Mouse (Mus musculus): Measurements from ENCODE around the gene Polr3h.

Polr3h gene

DNA sequence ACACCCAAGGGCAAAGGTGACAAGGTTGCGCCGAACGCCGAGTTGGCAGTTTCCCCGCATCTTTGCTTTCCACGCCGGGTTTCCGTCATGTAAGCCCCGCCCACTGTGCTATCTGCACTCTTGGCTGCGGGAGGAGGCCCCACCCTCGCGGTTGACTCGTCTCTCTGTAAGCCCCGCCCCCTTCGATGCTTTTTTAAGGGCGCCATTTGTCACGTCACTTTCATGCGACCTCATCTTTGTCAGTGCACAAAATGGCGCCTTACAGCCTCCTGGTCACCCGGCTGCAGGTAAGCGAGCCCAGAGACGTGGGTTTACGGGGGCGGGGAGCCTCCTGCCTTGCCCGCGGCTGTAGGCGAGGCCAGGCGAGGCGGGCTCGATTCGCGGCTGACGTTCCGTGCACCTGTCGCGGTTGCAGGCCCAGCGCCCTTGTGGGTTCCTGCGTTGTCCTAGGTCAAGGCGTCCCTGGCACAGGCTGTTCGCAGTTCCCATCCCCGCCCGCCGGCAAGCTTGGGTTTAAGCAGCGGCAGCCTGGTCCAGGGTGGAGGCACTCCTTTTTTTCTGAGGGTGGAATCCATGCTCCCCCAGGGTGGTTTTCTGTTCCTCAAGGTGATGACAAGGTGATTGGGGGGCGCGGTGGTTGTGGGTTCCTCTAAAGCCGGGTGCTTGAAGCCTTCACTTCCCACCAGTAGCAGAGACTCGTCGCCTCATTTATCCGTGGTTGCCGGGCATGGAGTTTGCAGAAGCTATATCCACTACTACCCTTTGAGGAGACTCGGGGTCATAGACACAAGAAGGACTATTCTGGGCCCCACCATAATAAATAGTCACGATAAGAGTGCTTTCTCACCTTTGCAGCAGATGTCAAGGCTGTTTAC, 53.5 kb downstream of the Polr3h start, which contains the start of gene Aco2:
Aco2 (plus strand) TSS at position 48 of the 875 bp plus-strand sequence.
- in situ Hi-C loops (cut with MboI; ENCODE audit: low sequenced_read_pairs) = no loop called here

GRCm38 (mm10) chr15:81871604-81872261, 54.3 kb downstream of the Polr3h start, which contains the start of gene Phf5a:
Gene Phf5a (minus strand): TSS chr15:81871911.
- in situ Hi-C loops (cut with MboI; ENCODE audit: low sequenced_read_pairs) = no loop called here

GRCm38 (mm10) chr15:81869985-81870384, 56.1 kb downstream of the Polr3h start:
- in situ Hi-C loops (cut with MboI; ENCODE audit: low sequenced_read_pairs) = no loop called here

DNA sequence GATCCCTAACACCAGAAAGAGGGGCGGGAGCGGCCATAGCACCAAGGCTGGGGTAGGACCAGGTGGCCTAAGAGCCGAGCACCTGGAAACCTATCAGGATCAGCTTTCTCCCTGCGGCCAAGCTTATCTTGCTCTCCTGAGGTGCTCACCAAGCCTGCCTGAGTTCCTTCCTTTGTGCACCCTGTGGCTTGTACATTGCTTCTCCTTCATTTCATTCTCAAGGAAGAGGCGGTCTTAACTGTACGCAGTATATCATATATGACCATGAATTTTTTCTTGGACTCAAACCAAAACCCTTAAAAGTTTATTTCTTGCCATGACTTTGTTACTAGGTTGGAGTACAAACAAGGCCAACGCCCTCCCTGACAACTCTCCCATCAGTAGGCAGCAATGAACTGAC, 61.8 kb downstream of the Polr3h start:
- in situ Hi-C loops (cut with MboI; ENCODE audit: low sequenced_read_pairs) = no loop called here

DNA sequence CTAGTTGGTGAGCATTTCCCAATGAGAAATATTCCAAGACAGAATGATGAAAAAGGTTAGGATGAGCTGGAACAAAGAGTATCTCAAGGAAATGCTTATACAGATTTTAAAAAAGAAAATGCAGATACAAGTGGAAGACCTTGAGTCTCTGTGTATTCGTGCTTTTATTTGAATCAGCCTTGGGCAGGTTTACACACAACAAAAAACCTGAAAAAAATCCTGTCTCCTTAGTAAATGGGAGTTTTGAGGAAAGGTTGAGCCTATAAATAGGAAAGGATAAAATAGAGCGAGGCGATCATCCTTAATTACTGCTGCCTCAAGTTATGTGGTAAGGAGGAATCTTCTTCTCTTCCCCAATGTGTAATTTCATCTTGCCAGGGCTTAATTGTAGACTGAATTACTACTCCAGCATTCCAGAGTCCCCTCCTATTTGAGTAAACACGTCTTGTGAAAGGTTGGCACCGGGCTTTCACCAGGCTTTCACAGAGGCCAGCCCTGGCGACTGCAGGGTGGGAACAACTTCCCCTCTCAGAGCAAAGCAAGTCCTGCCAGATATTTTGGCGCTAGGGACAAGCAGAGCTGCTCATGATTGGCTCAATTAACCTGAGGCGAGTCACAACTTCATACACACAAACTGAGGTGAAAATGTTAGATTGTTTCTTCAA, 65.4 kb downstream of the Polr3h start:
- in situ Hi-C loops (cut with MboI; ENCODE audit: low sequenced_read_pairs) = no loop called here

DNA sequence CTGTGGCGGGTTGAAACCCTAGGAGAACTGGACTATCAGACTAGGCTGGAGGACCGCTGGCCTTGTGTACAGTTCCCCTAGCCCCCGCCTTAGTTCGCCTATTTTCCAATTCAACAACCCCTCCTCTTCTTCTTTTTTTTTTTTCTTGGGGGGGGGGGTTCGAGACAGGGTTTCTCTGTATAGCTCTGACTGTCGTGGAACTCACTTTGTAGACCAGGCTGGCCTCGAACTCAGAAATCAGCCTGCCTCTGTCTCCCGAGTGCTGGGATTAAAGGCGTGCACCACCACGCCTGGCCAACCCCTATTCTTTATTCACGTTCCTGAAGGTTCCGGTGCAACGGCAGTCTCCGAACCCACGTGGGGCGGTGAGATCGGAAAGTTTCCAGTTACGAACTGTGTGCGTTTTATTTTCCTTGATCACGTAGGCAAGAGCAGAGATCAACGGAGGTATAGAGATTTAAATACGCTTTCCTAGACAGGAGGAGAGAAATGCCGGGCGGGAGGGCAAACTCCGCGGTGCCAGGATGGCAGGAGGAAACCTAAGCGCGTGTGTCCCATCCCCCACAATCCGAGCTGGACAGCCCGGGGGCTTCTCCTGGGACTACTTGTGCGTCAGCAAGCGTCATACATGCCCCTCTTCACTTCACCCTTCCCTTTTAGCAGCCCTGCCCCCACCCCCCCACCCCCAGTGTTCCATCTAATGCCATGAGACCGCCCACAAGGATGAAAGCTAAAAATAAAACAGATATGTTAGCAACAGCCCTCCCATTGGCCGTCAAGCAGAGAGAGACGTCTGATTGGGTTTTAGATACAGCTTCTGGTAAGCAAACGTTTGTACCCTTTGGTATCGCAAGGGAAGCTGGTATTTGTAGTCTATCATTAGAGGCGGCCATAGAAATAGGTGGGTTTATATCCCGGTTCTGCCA, 66.4 kb downstream of the Polr3h start:
- in situ Hi-C loops (cut with MboI; ENCODE audit: low sequenced_read_pairs) = no loop called here

GRCm38 (mm10) chr15:81858517-81859329, 67.3 kb downstream of the Polr3h start, which contains the start of gene Tob2:
Gene Tob2 (minus strand): TSS chr15:81858796.
- in situ Hi-C loops (cut with MboI; ENCODE audit: low sequenced_read_pairs) = no loop called here

- in situ Hi-C loops (cut with MboI; ENCODE audit: low sequenced_read_pairs) = no loop called here
Observed at GRCm38 (mm10) chr15:81858138-81858516, 67.9 kb downstream of the Polr3h start.

DNA sequence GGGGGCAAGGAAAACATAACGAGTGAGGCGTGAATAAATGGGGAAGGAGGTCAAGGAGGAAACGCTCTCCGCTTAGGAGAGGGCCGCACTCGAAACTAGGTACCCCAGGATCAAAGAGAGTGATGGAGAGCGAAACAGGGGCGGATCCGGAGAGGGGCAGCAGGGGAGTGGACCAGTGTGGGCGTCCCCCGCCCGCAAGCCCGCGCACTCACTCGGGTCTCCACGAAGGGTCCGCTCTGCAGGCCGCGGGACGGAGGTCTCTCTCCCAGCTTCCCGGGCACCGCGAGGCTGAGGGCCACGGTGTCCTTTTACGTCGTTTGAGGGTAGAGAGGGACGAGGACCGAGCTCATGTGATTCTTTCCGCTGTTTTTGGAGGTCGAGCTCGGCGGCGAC, 68.3 kb downstream of the Polr3h start:
- in situ Hi-C loops (cut with MboI; ENCODE audit: low sequenced_read_pairs) = no loop called here

DNA sequence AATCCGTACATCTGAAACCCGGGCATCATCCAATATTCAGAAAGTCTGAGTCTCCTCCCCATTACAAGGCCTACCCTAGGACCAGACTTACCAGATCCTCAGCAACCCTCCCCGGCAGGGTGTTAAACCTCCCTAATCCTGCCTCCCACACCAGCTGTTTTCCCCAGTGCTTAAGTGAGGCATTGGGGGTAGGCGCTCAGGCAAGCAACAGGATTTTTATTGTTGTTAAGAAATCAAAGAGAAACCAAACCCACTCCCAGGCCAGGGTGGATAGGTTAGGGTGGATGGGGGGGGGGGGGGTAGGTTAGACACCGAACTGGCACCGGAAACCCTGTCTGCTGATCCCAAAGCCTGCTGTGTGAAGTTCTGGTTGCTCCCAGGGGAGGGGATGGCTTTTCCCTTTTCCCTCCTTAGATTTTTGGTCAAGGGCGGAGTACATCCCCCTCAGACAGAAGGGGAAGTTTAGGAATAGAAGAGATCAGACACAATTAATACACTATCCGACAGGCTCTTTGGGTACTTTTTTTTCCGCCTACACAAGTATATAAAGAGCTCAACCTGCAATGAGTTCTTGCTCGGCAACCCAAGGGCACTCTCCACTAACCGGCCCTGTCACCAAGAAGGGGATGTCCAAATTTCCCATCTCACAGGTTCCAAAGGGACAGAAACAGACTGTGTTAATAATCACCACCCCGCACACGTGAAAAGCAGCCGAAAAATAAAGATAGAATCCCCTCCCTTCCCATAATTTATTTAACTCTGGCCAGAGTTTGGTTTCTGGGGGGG, 68.9 kb downstream of the Polr3h start:
- in situ Hi-C loops (cut with MboI; ENCODE audit: low sequenced_read_pairs) = no loop called here

- in situ Hi-C loops (cut with MboI; ENCODE audit: low sequenced_read_pairs) = no loop called here
Observed at GRCm38 (mm10) chr15:81856030-81856790, 69.8 kb downstream of the Polr3h start.

GRCm38 (mm10) chr15:81853081-81853480, 73.0 kb downstream of the Polr3h start:
- in situ Hi-C loops (cut with MboI; ENCODE audit: low sequenced_read_pairs) = no loop called here

DNA sequence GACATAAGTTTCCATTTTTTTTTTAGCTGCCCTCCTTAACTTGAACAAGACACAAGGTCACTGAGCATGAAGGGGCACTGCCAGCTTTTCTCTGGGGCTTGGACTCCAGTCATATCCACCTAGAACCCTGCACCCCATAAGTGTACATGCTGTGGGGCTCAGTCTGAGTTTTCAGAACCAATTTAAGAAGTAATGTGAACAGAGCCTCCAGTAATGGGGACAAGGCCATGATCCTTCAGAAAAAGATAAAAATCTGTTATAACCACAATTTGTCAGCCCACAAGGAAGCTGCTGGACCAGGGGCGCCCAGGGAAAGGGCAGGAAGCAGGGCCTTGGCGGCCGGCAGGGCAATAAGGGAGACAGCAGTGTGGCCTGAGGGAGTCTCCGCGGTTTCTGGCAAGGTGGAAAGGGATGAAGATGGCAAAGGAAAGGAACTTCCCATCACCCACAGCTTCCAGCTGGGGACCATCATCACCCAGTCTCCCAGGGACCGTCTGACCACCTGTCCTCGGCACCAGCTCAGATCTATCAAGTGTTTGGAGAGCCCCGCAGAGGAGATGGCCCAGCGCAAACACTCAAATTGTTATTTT, 73.5 kb downstream of the Polr3h start:
- in situ Hi-C loops (cut with MboI; ENCODE audit: low sequenced_read_pairs) = no loop called here

DNA sequence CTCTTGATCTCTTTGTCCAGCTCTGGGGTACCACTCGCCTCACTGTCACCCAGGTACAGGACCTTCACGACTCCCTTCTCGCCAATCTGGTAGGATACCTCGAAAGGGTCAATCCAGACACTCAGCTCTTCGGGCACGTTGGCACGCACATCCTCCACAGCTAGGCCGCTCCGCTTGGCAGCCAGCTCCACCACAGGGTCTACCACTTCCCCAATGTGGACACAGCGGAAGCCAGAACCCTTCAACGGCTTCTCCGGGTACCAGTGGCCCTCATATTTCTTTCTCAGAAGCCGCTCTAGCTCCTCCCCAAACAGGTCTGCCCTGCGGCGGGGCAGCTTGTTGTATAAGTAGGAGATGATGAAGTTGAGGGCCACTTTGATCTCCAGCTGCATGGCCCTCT, 74.7 kb downstream of the Polr3h start:
- in situ Hi-C loops (cut with MboI; ENCODE audit: low sequenced_read_pairs) = no loop called here

- in situ Hi-C loops (cut with MboI; ENCODE audit: low sequenced_read_pairs) = no loop called here
Observed at GRCm38 (mm10) chr15:81850718-81851117, 75.3 kb downstream of the Polr3h start.

DNA sequence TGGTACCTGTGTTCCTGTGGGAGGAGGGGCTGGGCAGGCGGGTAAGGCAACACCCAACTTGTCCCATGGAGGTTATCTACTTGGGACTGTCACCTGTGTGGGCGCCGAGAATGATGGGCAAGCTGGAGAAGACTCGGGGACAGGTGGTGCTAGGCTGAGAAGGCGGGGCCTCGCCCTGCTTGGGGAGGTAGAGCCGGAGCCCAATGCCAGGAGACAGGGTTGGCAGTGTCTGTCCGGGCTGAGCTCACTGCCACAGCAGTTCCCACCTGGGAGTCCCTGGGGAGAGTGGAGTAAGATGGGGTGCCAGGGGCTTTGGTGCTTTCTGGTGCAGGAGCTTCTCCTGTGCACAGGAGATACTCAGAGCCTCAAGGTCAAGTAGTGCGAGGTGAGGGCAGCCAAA, 76.9 kb downstream of the Polr3h start:
- in situ Hi-C loops (cut with MboI; ENCODE audit: low sequenced_read_pairs) = no loop called here

GRCm38 (mm10) chr15:81848301-81848700, 77.7 kb downstream of the Polr3h start:
- in situ Hi-C loops (cut with MboI; ENCODE audit: low sequenced_read_pairs) = no loop called here

DNA sequence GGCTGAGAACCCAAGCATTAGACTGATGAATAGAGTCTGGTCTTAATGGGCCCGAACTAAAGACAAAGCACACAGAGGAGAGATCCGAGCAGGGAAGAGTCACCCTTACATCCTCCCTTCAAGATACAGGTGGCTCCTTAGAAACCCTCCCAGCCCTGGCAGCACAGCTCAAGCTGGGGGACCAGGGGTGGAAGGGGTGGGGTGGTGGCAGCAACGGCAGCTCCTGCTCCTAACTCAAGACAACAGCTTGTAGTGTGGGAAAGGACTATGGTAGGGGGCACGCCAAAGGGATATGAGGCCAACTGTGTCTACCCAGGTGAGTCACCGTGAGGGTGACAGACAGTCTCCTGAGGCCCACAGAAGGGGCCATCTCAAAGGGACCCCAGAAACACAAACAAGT, 78.2 kb downstream of the Polr3h start:
- in situ Hi-C loops (cut with MboI; ENCODE audit: low sequenced_read_pairs) = no loop called here
